Comparison of ENCODE assay signal across 21 mouse cellular contexts in genomic region chr3:79537023-79537422, GRCm38 (mm10). TPM values are rescaled to one million over a fixed set of nuclear protein-coding genes. Genes with fewer than 3 reads are reported as not detected.
DNase-seq lines count a peak whose midpoint lies in the region; ATAC-seq and TF ChIP-seq lines count a peak whose summit lies in the region.
"Had no signal": no experiment of that assay in that cellular context is flagged by ENCODE, and none has a peak within 500 bp of the region (broad histone marks: within the 10 kb centered on the region; RNA-seq: fewer than 3 reads in every experiment).

No protein-coding gene starts in this region.

- H3K36me3 ChIP-seq in kidney, embryonic 16.5 days (ENCODE audit: insufficient read depth, low read length): no peaks in the 10 kb centered on the region
- H3K36me3 ChIP-seq in C2C12 (ENCODE audit: control insufficient read depth, insufficient read depth) (no peaks in the 10 kb centered on the region), macrophage (ENCODE audit: inconsistent target) (no peaks in the 10 kb centered on the region; the same call in 1 of the 2 replicates)
- H3K36me3 ChIP-seq: forebrain, embryonic 12.5 days; hindbrain, embryonic 13.5 days; limb, embryonic 10.5 days had no signal

- no peak for ATAC-seq in kidney, embryonic 16.5 days (ENCODE audit: low FRiP score, low TSS enrichment)
- ATAC-seq: midbrain, embryonic 16.5 days had no signal

- H3K79me2 ChIP-seq in C2C12 (ENCODE audit: control insufficient read depth, insufficient read depth) (peaks cover 48% of the 10 kb centered on the region), macrophage (ENCODE audit: inconsistent target) (peaks cover 99% of the 10 kb centered on the region)

- peaks cover 7% of the 10 kb centered on the region for H3K79me3 ChIP-seq in C2C12 (ENCODE audit: low read depth)

- no peaks in the 10 kb centered on the region for H3K4me1 ChIP-seq in kidney, embryonic 16.5 days (ENCODE audit: insufficient read depth, low read length)
- H3K4me1 ChIP-seq: forebrain, embryonic 12.5 days; hindbrain, embryonic 13.5 days had no signal

- TF ChIP-seq CTCF in C2C12 (IDR thresholded peaks at IDR 0.05; ENCODE audit: control insufficient read depth, insufficient read depth, insufficient read length): no peak

- no peak overlapping the region for H3K4me2 ChIP-seq in kidney, embryonic 16.5 days (replicated peaks; ENCODE audit: low read depth, low read length)
- H3K4me2 ChIP-seq: forebrain, embryonic 12.5 days; hindbrain, embryonic 13.5 days had no signal

- DNase-seq in kidney, adult 9 months: peak; percentile 40
- peak; percentile 58 for DNase-seq in Muller cell, postnatal 12 days (ENCODE audit: inconsistent ontology term)
- DNase-seq in T-cell, adult 2 months (ENCODE audit: low spot score): no peak
- no peak for DNase-seq in layer of hippocampus, adult 9-11 months
- DNase-seq: adrenal gland, postnatal 36 days; cerebellum, postnatal 10 days; gastrocnemius, postnatal 25 days; spleen, adult 18-20 months had no signal

- no peak overlapping the region for H3K27ac ChIP-seq in kidney, embryonic 16.5 days (ENCODE audit: low read length)
- H3K27ac ChIP-seq in macrophage: peak overlapping the region; percentile 97
- H3K27ac ChIP-seq: forebrain, embryonic 12.5 days; hindbrain, embryonic 13.5 days; kidney, postnatal 0 days; layer of hippocampus, adult 2 months; left cerebral cortex, adult 2 months; limb, embryonic 10.5 days; stomach, postnatal 0 days had no signal

- H3ac ChIP-seq in C2C12 (ENCODE audit: control insufficient read depth, insufficient read length, low read depth): no peak overlapping the region

- no peak overlapping the region for H3K4me3 ChIP-seq in kidney, embryonic 16.5 days (ENCODE audit: low read length)
- no peak overlapping the region for H3K4me3 ChIP-seq in C2C12 (ENCODE audit: insufficient read depth, poor library complexity, severe bottlenecking)
- H3K4me3 ChIP-seq in macrophage (ENCODE audit: inconsistent target): no peak overlapping the region
- H3K4me3 ChIP-seq: forebrain, embryonic 12.5 days; hindbrain, embryonic 13.5 days; layer of hippocampus, adult 2 months; left cerebral cortex, adult 2 months; limb, embryonic 10.5 days; megakaryocyte, embryonic 14.5 days had no signal

- H3K9ac ChIP-seq in kidney, embryonic 16.5 days (replicated peaks; ENCODE audit: low read length): no peak overlapping the region
- H3K9ac ChIP-seq: forebrain, embryonic 12.5 days; hindbrain, embryonic 13.5 days had no signal

- WGBS in kidney, embryonic 16.5 days: 77% methylated on average over 7 of the region's 7 CpGs
- 71% methylated on average over 7 of the region's 7 CpGs for WGBS in macrophage (ENCODE audit: missing documents)

- no peaks in the 10 kb centered on the region for H3K27me3 ChIP-seq in kidney, embryonic 16.5 days (ENCODE audit: insufficient read depth, low read length)
- no peaks in the 10 kb centered on the region for H3K27me3 ChIP-seq in C2C12 (ENCODE audit: control insufficient read depth, insufficient read depth, insufficient read length)
- H3K27me3 ChIP-seq: CH12.LX; forebrain, embryonic 12.5 days; hindbrain, embryonic 13.5 days; megakaryocyte, embryonic 14.5 days had no signal

- H3K9me3 ChIP-seq in kidney, embryonic 16.5 days (ENCODE audit: low read length): no peaks in the 10 kb centered on the region
- H3K9me3 ChIP-seq: forebrain, embryonic 12.5 days; hindbrain, embryonic 13.5 days; limb, embryonic 10.5 days; megakaryocyte, embryonic 14.5 days had no signal

TF ChIP-seq in C2C12, 6 proteins besides CTCF, POLR2A, EP300 and RAD21:
- TF ChIP-seq MYOG (IDR thresholded peaks at IDR 0.05; ENCODE audit: control insufficient read depth, extremely low read depth, insufficient read length) (no peak), MYOD1 (IDR thresholded peaks at IDR 0.05; ENCODE audit: control insufficient read depth, insufficient read length, low read depth) (peak; percentile 38)

RNA-seq across cellular contexts. Expression of gene Fnip2, which starts 30.6 kb away (rescaled TPM):
- 3.2 and 3.8 TPM in 2 replicates for polyA plus RNA-seq in kidney, embryonic 16.5 days (2015; fragmentation: Nextera tagmentation; extraction: Ambion mirVana)
- polyA plus RNA-seq in C2C12 (2012; fragmentation: generic; extraction: Trizol): 4.0 TPM
- 1,000 to 10,000 TPM in 9 of 26 experiments, 100 to 1,000 TPM in 17; 297 to 1,489 (median 906) TPM for total RNA-seq in macrophage (2018; cell fraction: chromatin; rRNA removed)
- total RNA-seq in macrophage (2018; cell fraction: cytosol; rRNA removed): 100 to 1,000 TPM; 110 to 449 (median 248) TPM
- total RNA-seq in macrophage (2018; cell fraction: nucleus; rRNA removed): 1,000 to 10,000 TPM in 1 of 26 experiments, 100 to 1,000 TPM in 25; 324 to 1,078 (median 679) TPM
- 87.1 to 150 TPM (median 126 TPM) in 3 replicates for polyA plus RNA-seq in macrophage (2018)

RNA-seq across cellular contexts. Expression of gene Ppid, which starts 54.1 kb away (rescaled TPM):
- 160 and 165 TPM in 2 replicates for polyA plus RNA-seq in kidney, embryonic 16.5 days (2015; fragmentation: Nextera tagmentation; extraction: Ambion mirVana)
- polyA plus RNA-seq in C2C12 (2012; fragmentation: generic; extraction: Trizol) (48.1 TPM), macrophage (2018) (25.8 to 37.9 TPM (median 37.4 TPM) in 3 replicates)
- total RNA-seq in macrophage (2018; cell fraction: chromatin; rRNA removed): 100 to 1,000 TPM in 9 of 26 experiments, 10 to 100 TPM in 17; 63.0 to 144 (median 94.2) TPM
- 10 to 100 TPM in 21 of 26 experiments, 1 to 10 TPM in 5; 7.4 to 21.1 (median 14.3) TPM for total RNA-seq in macrophage (2018; cell fraction: cytosol; rRNA removed)
- 100 to 1,000 TPM in 5 of 26 experiments, 10 to 100 TPM in 21; 31.0 to 137 (median 61.1) TPM for total RNA-seq in macrophage (2018; cell fraction: nucleus; rRNA removed)

Comparison
In these comparisons a context has a peak if more than half of its experiments do, and no peak if none do; other contexts are left out.
1. DNase-seq: peak in kidney, adult 9 months (single experiment) and Muller cell, postnatal 12 days (single experiment); none in T-cell, adult 2 months (single experiment) and layer of hippocampus, adult 9-11 months (single experiment).
2. RNA of gene Fnip2, which starts 30.6 kb away (polyA plus RNA-seq): 87.1 to 150 TPM in macrophage; 4.0 TPM in C2C12 (single experiment) and 3.2 to 3.8 TPM in kidney, embryonic 16.5 days; every median in the first group is over 10 times any median in the second.